Mouse (Mus musculus) ES-E14 (cell line): ENCODE data around the gene Pabpn1. TPM values are rescaled to one million over a fixed set of nuclear protein-coding genes. Genes with fewer than 3 reads are reported as not detected.

ENCODE experiments used
- DNase-seq: peaks from one replicate; pipeline ENCODE4 v3.0.0-alpha.2; 2013; ENCODE audit warnings: low read depth, low spot score
- H3K27ac ChIP-seq: 2 replicates; pipeline ENCODE4 v1.5.1; 2012; ENCODE audit warnings: low read depth, mild to moderate bottlenecking, low read length, moderate library complexity, mixed read lengths; ENCODE audit not compliant: poor library complexity, insufficient read depth, severe bottlenecking
- H3K36me3 ChIP-seq: 2 replicates; pipeline ENCODE4 v1.6.1; 2012; ENCODE audit warnings: mild to moderate bottlenecking, low read length, moderate library complexity, mixed read lengths; ENCODE audit not compliant: control insufficient read depth, poor library complexity, insufficient read depth, severe bottlenecking
- H3K4me1 ChIP-seq, 2 experiments: fragments of 150-350 bp in 1 of 2; sonication (generic) in 1 of 2; 2 replicates each; pipeline ENCODE4 v1.6.1; 2012; ENCODE audit warnings: low read length in 2 of 2, mild to moderate bottlenecking in 1 of 2, mixed read lengths in 1 of 2; ENCODE audit not compliant: control insufficient read depth in 2 of 2, insufficient read depth in 2 of 2, poor library complexity in 1 of 2
- H3K4me3 ChIP-seq, 2 experiments: fragments of 150-350 bp in 1 of 2; sonication (generic) in 1 of 2; 2 replicates each; pipeline ENCODE4 v1.5.1; 2012; ENCODE audit warnings: low read length in 2 of 2, low read depth in 1 of 2, mild to moderate bottlenecking in 1 of 2, mixed read lengths in 1 of 2; ENCODE audit not compliant: insufficient read depth in 1 of 2, poor library complexity in 1 of 2, severe bottlenecking in 1 of 2
- H3K9ac ChIP-seq: 2 replicates; pipeline ENCODE4 v1.6.1; 2012; ENCODE audit warnings: low read depth, mild to moderate bottlenecking, low read length, mixed read lengths; ENCODE audit not compliant: poor library complexity, insufficient read depth, severe bottlenecking
- H3K9me3 ChIP-seq: fragments of 150-350 bp; sonication (generic); 2 replicates; pipeline ENCODE4 v1.6.1; 2012; ENCODE audit warnings: low read depth, mild to moderate bottlenecking, low read length; ENCODE audit not compliant: control insufficient read depth, insufficient read depth
- CHD2 ChIP-seq: IDR thresholded peaks from 2 replicates; pipeline ENCODE4 v1.6.1; 2014; ENCODE audit warnings: mild to moderate bottlenecking, low read depth, low read length, inconsistent platforms
- HCFC1 ChIP-seq: IDR thresholded peaks from 2 replicates; pipeline ENCODE4 v1.6.1; 2012; ENCODE audit warnings: low read length, inconsistent platforms, borderline replicate concordance; ENCODE audit not compliant: insufficient read depth
- MAFK ChIP-seq: IDR thresholded peaks from 2 replicates; pipeline ENCODE4 v1.6.1; 2014; ENCODE audit warnings: mild to moderate bottlenecking, low read depth, low read length, inconsistent platforms; ENCODE audit not compliant: insufficient read depth
- ZC3H11A ChIP-seq: IDR thresholded peaks from 2 replicates; pipeline ENCODE4 v1.6.1; 2012; ENCODE audit warnings: low read depth, mild to moderate bottlenecking, inconsistent platforms, low read length, borderline replicate concordance
- ZNF384 ChIP-seq: IDR thresholded peaks from 2 replicates; pipeline ENCODE4 v1.6.1; 2012; ENCODE audit warnings: low read depth, low read length, inconsistent platforms
- in situ Hi-C, 2 experiments: fragments of 600-800 bp; cut with MboI; formaldehyde crosslinking; loops; one replicate each; pipeline ENCODE4 v1.15.1; 2025; ENCODE audit warnings: low sequenced_read_pairs in 2 of 2, inconsistent platforms in 1 of 2; ENCODE audit not compliant: unreplicated experiment in 2 of 2
- total RNA-seq: library from RNA; depleted of rRNA; stranded (reverse); fragments of 300-350 nt; gene quantifications from 2 replicates; pipeline ENCODE4 v1.2.3, GENCODE M21; 2012

Pabpn1 gene
- total RNA-seq, 1 experiment = 76.8 TPM

- peak overlapping the region; percentile 70 for H3K27ac ChIP-seq
- in situ Hi-C loops = no loop called here
- peak overlapping the region; percentile 90 for H3K9ac ChIP-seq
- peak; percentile 37 for DNase-seq
- TF ChIP-seq CHD2 = no peak
- TF ChIP-seq ZNF384 = no peak
- no peak for TF ChIP-seq HCFC1
- no peak for TF ChIP-seq ZC3H11A
- no peak for TF ChIP-seq MAFK
- no peaks in the 10 kb centered on the region for H3K9me3 ChIP-seq
- peak overlapping the region; percentile 81 to 83 for H3K4me3 ChIP-seq
- peaks cover 10 to 11% of the 10 kb centered on the region in 2 experiments; a peak in 3 of 4 replicates for H3K4me1 ChIP-seq
- peaks cover 14% of the 10 kb centered on the region; the same call in 1 of the 2 replicates for H3K36me3 ChIP-seq
Measured at GRCm38 (mm10) chr14:54924641-54925348, 32.5 kb downstream of the Pabpn1 start.

GRCm38 (mm10) chr14:54925349-54926342 is 33.3 kb downstream of the Pabpn1 start, which contains the start of gene Efs:
Gene Efs, minus strand, starts transcription at chr14:54926126.
- Histone ChIP-seq H3K4me3 (peak within 1 kb of the TSS; percentile 81 to 83), H3K36me3 (peaks cover 6% of the 10 kb centered on the region; the same call in 1 of the 2 replicates), H3K9ac (peak within 1 kb of the TSS; percentile 90), H3K4me1 (peaks cover 13 to 18% of the 10 kb centered on the region in 2 experiments; a peak in 3 of 4 replicates), H3K27ac (peak within 1 kb of the TSS; percentile 70), H3K9me3 (no peaks in the 10 kb centered on the region)
- no peak for TF ChIP-seq CHD2
- TF ChIP-seq ZNF384 = no peak
- no peak for TF ChIP-seq MAFK
- TF ChIP-seq HCFC1 = no peak
- no peak for TF ChIP-seq ZC3H11A
- DNase-seq = peak; percentile 28
- in situ Hi-C loops = no loop called here

DNA sequence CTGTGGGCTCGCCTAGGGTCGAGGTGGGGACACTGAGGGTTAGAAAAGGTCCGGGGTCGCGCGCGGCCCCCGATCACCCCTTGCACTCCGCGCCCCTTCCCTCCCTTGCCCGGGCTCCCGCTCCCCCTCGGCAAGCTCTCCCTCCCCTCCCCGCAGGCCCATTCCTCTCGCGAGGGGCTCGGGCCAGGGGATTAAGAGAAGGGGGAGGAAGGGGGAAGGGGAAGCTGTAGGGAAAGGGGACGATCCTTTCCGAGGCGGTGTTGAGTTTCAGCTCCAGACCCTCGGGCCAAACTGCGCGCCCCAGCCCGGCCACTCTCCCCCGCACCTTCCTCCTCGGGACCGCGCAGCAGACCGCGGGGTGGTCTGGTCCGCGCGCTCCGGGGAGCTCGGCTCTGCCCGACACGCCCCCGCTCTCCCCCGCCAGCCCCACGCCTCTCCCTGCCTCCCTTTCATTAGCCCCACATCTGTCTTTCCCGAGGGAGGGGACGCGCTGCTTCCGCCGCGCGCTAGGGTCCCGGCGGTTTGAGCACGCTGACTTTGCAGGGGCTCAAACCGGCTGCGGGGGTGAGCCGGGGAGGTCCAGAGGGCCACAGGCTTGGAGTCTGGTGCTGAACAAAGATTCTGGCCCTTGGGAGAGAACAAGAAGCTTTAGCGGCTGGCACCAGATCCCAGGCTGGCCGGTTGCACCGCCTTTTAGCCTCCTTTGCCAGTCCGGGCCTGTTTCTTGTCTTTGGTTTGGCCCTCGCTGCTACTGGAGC is 34.3 kb downstream of the Pabpn1 start:
- peaks cover 6% of the 10 kb centered on the region; the same call in 1 of the 2 replicates for H3K36me3 ChIP-seq
- peak overlapping the region; percentile 70 for H3K27ac ChIP-seq
- TF ChIP-seq CHD2 (peak; percentile 87), HCFC1 (no peak)
- in situ Hi-C loops = no loop called here
- peak; percentile 70 for DNase-seq
- peak overlapping the region; percentile 90 for H3K9ac ChIP-seq
- H3K4me3 ChIP-seq = peak overlapping the region; percentile 81 to 83
- no peaks in the 10 kb centered on the region for H3K9me3 ChIP-seq
- peaks cover 13 to 19% of the 10 kb centered on the region in 2 experiments; a peak in 3 of 4 replicates for H3K4me1 ChIP-seq

DNA sequence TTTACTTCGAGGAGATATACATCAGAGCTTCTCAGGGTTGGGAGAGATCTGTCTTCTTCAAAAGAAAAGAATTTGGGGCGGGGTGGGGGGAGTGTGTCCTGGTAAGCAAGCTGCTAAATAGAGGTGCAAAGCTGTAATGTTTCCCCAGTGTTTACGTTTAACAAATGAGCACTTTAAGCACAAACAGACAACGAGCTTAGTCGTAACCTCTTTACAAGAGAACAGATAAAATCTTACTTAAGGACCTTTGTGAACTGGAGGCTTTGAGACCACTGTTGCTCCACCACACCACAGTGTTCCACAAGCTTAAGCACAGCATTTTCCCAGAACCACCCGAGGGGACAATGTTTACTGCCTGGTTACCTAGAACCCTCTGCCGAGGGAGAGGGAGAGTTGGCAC is 35.0 kb downstream of the Pabpn1 start:
- H3K4me3 ChIP-seq = peak overlapping the region; percentile 81 to 83
- peaks cover 3% of the 10 kb centered on the region; the same call in 1 of the 2 replicates for H3K36me3 ChIP-seq
- peak overlapping the region; percentile 70; the same call in 1 of the 2 replicates for H3K27ac ChIP-seq
- no peak for DNase-seq
- H3K4me1 ChIP-seq = peaks cover 13 to 19% of the 10 kb centered on the region in 2 experiments; a peak in 3 of 4 replicates
- TF ChIP-seq HCFC1 (no peak), ZNF384 (no peak), ZC3H11A (no peak), MAFK (no peak), CHD2 (no peak)
- in situ Hi-C loops = no loop called here
- no peaks in the 10 kb centered on the region for H3K9me3 ChIP-seq
- H3K9ac ChIP-seq = peak overlapping the region; percentile 90; the same call in 1 of the 2 replicates
